Mouse (Mus musculus) kidney, adult 8-10 months (tissue): ENCODE results near the gene Tmem87b.

Source experiments
- DNase-seq, 2 experiments: peaks; one replicate each; pipeline ENCODE4 v3.0.0; 2022

The Tmem87b gene

GRCm38 (mm10) chr2:128890661-128891335 lies 72.9 kb downstream of the Tmem87b start:
- no peak for DNase-seq

DNA sequence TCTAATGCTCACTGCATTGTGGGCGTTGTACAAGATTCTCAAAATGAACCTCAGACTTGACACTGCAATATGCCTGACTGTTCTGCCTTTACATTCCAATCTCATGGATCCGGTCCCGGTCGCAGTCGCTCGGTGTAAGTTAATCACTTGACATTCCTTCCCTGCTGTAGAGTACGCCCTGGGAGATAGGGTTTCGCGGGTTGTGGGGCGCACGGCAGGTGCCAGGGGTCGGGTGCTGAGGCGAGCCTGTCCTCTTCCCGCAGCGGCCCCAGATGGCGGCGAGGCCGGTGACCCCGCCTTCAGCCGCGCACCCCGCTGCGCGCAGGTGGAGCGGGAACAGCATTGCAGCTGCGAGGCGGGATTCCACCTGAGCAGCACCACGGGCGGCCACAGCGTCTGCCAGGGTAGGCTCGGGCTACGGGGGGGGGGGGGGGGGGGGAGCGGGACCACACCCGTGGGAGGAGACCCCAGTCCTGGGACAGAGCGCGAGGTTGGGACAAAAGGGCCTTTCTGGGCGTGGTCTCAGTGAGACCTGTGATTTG lies 74.3 kb downstream of the Tmem87b start:
- DNase-seq = no peak

DNA sequence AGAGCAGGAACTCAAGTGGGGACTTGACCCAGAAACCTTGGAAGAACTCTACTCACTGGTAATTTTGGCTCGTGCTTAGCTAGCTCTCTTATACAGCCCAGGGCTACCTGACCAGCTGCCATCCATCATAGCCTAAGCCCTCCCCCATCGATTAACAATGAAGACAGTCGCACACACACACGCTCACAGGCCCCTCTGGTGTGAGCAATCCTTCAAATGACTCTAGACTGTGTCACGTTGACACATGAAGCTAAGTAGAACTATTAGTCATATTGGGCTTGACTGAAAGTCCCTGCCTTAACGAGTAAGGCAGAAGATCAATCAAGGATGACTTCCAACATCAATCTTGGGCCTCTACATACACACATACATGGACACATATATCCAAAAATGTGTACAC lies 84.9 kb downstream of the Tmem87b start:
- no peak for DNase-seq

- no peak for DNase-seq
Observed at GRCm38 (mm10) chr2:128903661-128904060, 85.7 kb downstream of the Tmem87b start.
